Mouse (Mus musculus) stomach, embryonic 15.5 days (tissue): Measurements from ENCODE around the gene Cyp2d22. TPM values are rescaled to one million over a fixed set of nuclear protein-coding genes. Genes with fewer than 3 reads are reported as not detected.

ENCODE experiments used
- ATAC-seq: fragments of 200-750 bp; cut with Nextera tagmentation; 2 replicates; pipeline ENCODE4 v1.8.0; 2017; ENCODE audit warnings: low read depth, moderate number of reproducible peaks, moderate TSS enrichment; ENCODE audit not compliant: insufficient read depth, low FRiP score
- H3K27ac ChIP-seq: fragments of 300-500 bp; sonication (generic); 2 replicates; pipeline ENCODE4 v1.5.1; 2015; ENCODE audit warnings: mild to moderate bottlenecking, inconsistent platforms
- H3K27me3 ChIP-seq: fragments of 300-500 bp; sonication (generic); replicated peaks from 2 replicates; pipeline ENCODE4 v1.6.1; 2015; ENCODE audit warnings: inconsistent platforms
- H3K36me3 ChIP-seq: fragments of 300-500 bp; sonication (generic); 2 replicates; pipeline ENCODE4 v1.6.1; 2015; ENCODE audit warnings: inconsistent platforms
- H3K4me1 ChIP-seq: fragments of 300-500 bp; sonication (generic); 2 replicates; pipeline ENCODE4 v1.6.1; 2015; ENCODE audit warnings: inconsistent platforms
- H3K4me2 ChIP-seq: fragments of 300-500 bp; sonication (generic); 2 replicates; pipeline ENCODE4 v1.6.1; 2015; ENCODE audit warnings: mild to moderate bottlenecking, inconsistent platforms
- H3K4me3 ChIP-seq: fragments of 300-500 bp; sonication (generic); replicated peaks from 2 replicates; pipeline ENCODE4 v1.5.1; 2015; ENCODE audit warnings: inconsistent platforms
- H3K9ac ChIP-seq: fragments of 300-500 bp; sonication (generic); 2 replicates; pipeline ENCODE4 v1.6.1; 2015; ENCODE audit warnings: inconsistent platforms
- H3K9me3 ChIP-seq: fragments of 300-500 bp; sonication (generic); 2 replicates; pipeline ENCODE4 v1.6.1; 2016; ENCODE audit warnings: inconsistent platforms
- WGBS: fragments of 180-500 bp; shearing (Covaris S2); methylation state at CpG from one replicate; pipeline ENCODE4 v1.1.7; 2015; 5-methylcytosine and 5-hydroxymethylcytosine counted together
- polyA plus RNA-seq: library from polyadenylated mRNA; unstranded; fragments of >200 nt; fragmentation: Nextera tagmentation; extraction: Ambion mirVana; gene quantifications from 2 replicates; pipeline ENCODE4 v1.2.1, GENCODE M21; 2015

The Cyp2d22 gene
- polyA plus RNA-seq, 1 experiment from 2014 or later: 14.3 TPM

DNA sequence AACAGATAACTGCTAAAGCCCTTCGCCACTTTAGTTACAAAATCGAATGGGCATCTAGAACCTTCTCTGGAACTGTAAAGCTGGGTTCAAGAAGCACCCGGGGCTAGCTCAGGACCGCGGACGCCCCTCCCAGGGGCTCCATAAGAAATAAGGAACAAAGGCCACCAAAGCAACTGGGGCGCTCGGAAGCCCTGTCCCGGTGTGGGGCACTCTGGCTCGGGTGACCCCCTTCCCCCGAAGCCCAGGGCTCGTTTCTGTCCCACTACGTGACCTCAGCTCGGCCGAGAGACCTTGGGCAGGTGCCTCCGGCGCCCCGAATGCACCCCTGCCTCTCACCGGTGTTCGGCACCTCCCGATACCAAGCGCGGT is 26.3 kb downstream of the Cyp2d22 start:
- H3K4me1 ChIP-seq: peaks cover 26% of the 10 kb centered on the region
- H3K4me3 ChIP-seq: peak overlapping the region; percentile 79
- WGBS: 0% methylated on average over 23 of the region's 23 CpGs
- H3K9ac ChIP-seq: peak overlapping the region; percentile 94
- no peaks in the 10 kb centered on the region for H3K9me3 ChIP-seq
- H3K36me3 ChIP-seq: peaks cover 17% of the 10 kb centered on the region
- H3K4me2 ChIP-seq: peak overlapping the region; percentile 68
- H3K27me3 ChIP-seq: no peaks in the 10 kb centered on the region
- peak overlapping the region; percentile 79 for H3K27ac ChIP-seq
- peak; percentile 1; the same call in 1 of the 2 replicates for ATAC-seq

DNA sequence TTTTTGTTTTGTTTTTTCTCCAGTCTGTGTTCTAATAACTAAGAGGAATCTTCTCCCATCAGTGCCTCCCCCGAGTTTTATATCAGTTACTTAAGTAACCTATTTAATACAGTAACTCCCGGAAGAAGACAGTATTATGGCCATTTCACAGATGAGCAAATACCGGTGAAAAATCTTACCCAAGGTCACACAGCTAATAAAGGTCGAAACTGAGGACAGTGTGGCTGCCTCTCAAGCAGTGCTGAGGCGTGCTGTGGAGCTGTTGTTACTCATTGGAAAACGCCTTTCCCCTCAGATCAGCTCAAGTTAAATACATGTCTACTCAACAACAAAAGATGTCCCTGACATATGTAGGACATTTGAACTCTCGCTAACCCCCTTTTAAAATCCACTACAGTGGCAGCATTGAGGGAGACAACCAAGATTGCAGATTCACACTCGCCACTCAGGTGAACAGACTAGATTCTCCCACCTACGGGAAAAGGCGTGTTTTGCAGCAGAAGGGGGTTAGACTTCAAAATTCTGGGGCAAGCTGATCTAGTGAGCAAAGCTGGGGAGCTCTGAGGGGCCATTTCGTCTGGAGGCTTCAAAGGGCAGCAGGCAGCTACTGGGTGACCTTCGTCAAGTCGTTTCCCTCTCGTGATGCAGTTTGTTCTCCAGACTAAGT is 26.8 kb downstream of the Cyp2d22 start:
- H3K4me2 ChIP-seq: peak overlapping the region; percentile 68
- no peaks in the 10 kb centered on the region for H3K9me3 ChIP-seq
- peak overlapping the region; percentile 79 for H3K4me3 ChIP-seq
- ATAC-seq: no peak
- peaks cover 22% of the 10 kb centered on the region for H3K36me3 ChIP-seq
- peak overlapping the region; percentile 94 for H3K9ac ChIP-seq
- H3K27ac ChIP-seq: peak overlapping the region; percentile 79
- 22% methylated on average over 14 of the region's 14 CpGs for WGBS
- peaks cover 23% of the 10 kb centered on the region for H3K4me1 ChIP-seq
- H3K27me3 ChIP-seq: no peaks in the 10 kb centered on the region

DNA sequence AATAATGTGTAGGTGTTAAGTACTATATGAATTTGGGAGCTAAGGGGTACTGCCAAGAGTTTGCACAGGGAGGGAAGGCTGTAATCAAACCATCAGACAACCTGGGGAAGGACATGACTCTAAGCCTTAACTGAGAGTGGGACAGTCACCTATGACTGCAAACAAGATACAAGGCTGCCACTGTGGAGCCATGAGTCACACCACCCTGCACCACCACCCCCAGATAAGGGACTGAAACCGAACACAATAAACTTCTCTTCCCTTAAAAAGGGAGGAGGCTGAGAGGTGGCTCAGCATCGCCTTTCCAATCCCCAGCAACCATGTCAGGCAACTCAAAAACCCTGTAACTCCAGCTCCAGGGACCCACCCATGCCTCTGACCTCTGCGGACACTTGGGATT is 28.6 kb downstream of the Cyp2d22 start:
- Histone ChIP-seq H3K9ac (no peak overlapping the region), H3K27ac (peak overlapping the region; percentile 6; the same call in 1 of the 2 replicates), H3K36me3 (peaks cover 27% of the 10 kb centered on the region), H3K27me3 (no peaks in the 10 kb centered on the region), H3K9me3 (no peaks in the 10 kb centered on the region), H3K4me1 (peaks cover 30% of the 10 kb centered on the region), H3K4me3 (no peak overlapping the region), H3K4me2 (no peak overlapping the region)
- 68% methylated on average over 2 of the region's 3 CpGs for WGBS
- no peak for ATAC-seq

DNA sequence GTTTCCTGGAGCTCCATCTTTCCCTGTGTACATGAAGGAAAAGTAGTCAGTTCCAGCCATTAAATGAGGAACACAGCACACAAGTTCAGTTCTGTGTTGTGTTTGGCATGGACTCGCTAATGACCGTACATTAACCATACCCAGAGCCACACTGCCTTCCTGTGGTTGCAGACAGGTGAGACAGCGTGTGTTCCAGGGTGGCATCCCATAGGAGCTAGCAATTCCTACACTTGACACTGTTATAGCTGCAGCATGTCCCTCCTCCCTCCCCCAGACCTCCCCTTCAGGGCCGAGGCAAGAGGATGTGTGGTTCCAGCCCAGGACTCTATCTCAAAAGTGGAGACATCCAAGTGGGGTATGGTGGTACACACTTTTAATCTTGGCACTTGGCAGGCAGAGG is 29.7 kb downstream of the Cyp2d22 start:
- no peak overlapping the region for H3K9ac ChIP-seq
- no peak for ATAC-seq
- WGBS: 79% methylated on average over 4 of the region's 4 CpGs
- no peaks in the 10 kb centered on the region for H3K27me3 ChIP-seq
- no peaks in the 10 kb centered on the region for H3K9me3 ChIP-seq
- peak overlapping the region; percentile 49 for H3K27ac ChIP-seq
- H3K36me3 ChIP-seq: peaks cover 27% of the 10 kb centered on the region
- no peak overlapping the region for H3K4me2 ChIP-seq
- H3K4me3 ChIP-seq: no peak overlapping the region
- peaks cover 30% of the 10 kb centered on the region for H3K4me1 ChIP-seq

DNA sequence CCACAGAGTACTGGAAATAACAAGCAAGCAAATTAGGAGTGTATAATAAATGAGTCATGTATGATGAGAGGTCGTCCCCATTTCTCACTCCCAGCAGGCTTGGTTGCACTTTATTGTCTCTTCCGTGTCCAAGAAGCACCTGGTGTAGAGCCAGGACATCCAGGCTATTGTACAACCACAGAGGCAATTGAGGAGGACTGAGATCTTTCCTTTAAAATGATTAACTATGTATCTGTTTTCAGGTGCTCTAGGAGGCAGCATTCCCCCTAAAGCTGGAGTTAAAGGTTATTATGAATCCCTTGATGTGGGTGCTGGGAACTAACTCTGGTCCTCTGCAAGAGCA is 31.1 kb downstream of the Cyp2d22 start:
- 84% methylated on average over 2 of the region's 2 CpGs for WGBS
- no peak overlapping the region for H3K9ac ChIP-seq
- H3K4me2 ChIP-seq: no peak overlapping the region
- no peak overlapping the region for H3K4me3 ChIP-seq
- no peak overlapping the region for H3K27ac ChIP-seq
- peaks cover 27% of the 10 kb centered on the region for H3K36me3 ChIP-seq
- H3K4me1 ChIP-seq: peaks cover 26% of the 10 kb centered on the region
- no peaks in the 10 kb centered on the region for H3K27me3 ChIP-seq
- H3K9me3 ChIP-seq: no peaks in the 10 kb centered on the region
- ATAC-seq: no peak

DNA sequence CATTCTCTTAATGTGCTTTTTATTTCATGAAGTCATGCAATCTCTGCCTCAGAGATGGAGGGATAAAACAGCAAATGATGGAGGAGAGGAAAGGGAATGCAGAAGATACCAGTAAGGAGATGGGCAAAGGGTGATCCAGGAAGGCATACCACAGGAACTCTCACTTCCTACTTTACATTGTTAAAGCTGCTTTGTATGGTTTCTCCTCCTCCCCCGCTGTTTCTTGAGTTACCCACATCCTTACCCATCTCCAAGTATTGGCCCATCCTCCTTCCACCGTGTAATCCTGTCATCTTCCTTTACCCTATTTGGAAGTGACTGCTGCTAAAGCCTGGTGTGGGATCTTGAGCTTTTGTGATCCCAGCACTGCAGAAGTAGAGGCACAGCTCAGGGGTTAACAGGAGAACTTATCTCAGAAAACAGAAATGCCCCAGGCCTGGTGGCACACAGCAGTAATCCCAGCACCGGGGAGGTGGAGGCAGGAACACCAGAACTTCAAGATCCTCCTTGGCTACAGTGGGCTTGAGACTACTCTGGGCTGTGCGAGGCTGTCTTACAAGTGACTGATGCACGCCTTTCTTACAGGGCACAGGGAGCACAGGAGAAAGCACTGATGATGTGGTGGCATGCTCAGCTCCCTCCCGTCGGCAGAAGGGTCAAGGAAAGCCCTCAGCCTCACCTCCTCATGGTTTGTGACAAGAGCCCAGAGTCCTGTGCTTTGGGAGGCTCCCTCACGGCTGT is 31.6 kb downstream of the Cyp2d22 start:
- no peak overlapping the region for H3K9ac ChIP-seq
- H3K36me3 ChIP-seq: peaks cover 31% of the 10 kb centered on the region
- H3K4me1 ChIP-seq: peaks cover 26% of the 10 kb centered on the region
- no peak overlapping the region for H3K4me3 ChIP-seq
- H3K27me3 ChIP-seq: no peaks in the 10 kb centered on the region
- no peak overlapping the region for H3K27ac ChIP-seq
- 83% methylated on average over 8 of the region's 8 CpGs for WGBS
- no peak for ATAC-seq
- no peaks in the 10 kb centered on the region for H3K9me3 ChIP-seq
- no peak overlapping the region for H3K4me2 ChIP-seq

DNA sequence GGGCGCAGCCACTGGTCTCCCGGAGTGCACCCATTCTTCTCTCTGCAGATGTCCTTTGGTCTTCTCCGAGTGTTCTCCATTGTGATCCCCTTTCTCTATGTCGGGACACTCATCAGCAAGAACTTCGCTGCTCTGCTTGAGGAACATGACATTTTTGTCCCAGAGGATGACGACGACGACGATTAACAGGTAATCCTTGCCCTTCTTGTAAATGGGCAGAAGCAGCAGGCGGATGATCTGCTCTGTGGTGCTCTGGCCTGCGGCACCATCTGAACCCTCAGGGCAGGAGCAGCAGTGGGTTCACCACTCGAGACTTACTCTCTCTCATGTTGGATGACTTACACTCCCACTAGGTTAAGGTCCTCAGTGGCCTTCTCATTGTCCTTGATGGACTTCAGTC is 32.2 kb downstream of the Cyp2d22 start:
- Histone ChIP-seq H3K9ac (no peak overlapping the region), H3K4me2 (peak overlapping the region; percentile 73), H3K9me3 (no peaks in the 10 kb centered on the region), H3K36me3 (peaks cover 32% of the 10 kb centered on the region), H3K27me3 (no peaks in the 10 kb centered on the region), H3K4me1 (peaks cover 26% of the 10 kb centered on the region), H3K4me3 (no peak overlapping the region), H3K27ac (no peak overlapping the region)
- 93% methylated on average over 12 of the region's 12 CpGs for WGBS
- no peak for ATAC-seq

DNA sequence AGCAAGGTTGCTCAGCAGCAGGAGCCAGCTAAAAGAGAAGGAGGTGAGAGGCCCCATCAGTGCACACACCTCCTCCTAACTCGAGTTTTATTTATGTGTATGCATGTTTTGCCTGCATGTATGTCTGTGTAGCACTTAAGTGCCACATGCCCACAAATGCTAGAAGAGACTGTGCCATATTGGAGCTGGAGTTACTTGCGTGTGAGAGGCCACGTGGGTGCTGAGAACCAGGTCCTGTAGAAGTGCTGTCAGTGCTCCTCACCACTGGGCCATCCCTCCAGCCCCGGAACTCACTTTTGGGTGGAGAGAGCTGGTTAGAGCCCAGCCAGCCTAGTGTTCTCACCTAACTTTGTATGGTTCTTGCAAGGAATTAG is 32.8 kb downstream of the Cyp2d22 start:
- peak overlapping the region; percentile 73 for H3K4me2 ChIP-seq
- no peaks in the 10 kb centered on the region for H3K9me3 ChIP-seq
- peak overlapping the region; percentile 79 for H3K4me3 ChIP-seq
- H3K9ac ChIP-seq: peak overlapping the region; percentile 32; the same call in 1 of the 2 replicates
- H3K27ac ChIP-seq: peak overlapping the region; percentile 93; the same call in 1 of the 2 replicates
- no peak for ATAC-seq
- 79% methylated on average over 4 of the region's 4 CpGs for WGBS
- peaks cover 24% of the 10 kb centered on the region for H3K4me1 ChIP-seq
- no peaks in the 10 kb centered on the region for H3K27me3 ChIP-seq
- H3K36me3 ChIP-seq: peaks cover 32% of the 10 kb centered on the region

DNA sequence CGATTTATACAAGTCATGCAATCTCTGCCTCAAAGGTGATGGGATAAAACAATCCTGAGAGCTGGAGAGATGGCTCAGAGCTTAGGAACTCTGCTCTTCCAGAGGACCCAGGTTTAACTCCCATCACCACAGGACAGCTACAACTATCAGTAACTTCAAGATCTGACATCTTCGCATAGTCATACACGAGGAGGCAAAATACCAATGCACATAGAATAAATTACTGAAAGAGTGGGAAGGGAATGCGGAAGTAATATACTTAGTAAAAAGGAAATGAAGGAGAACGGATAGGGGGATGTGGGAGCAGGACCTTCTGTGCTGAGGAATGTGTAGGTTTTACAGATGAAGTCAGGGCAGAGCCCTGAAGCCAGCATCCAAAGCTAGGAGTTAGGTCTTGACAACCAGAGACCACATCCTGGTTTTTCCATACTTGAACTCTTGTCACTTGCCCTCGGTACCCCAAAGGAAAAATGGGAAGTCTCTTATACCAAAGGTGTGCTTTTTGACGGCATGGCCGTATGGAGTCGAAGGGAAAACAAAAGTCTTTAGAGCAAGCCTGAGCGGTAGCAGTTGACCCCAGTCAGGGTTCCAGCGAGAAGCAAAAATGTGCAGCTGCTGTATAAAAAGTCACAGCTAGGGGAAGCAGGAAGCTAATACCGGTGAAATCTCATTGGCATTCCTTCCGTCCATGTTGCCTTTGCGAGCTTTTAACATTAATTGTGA is 33.3 kb downstream of the Cyp2d22 start:
- Histone ChIP-seq H3K27me3 (no peaks in the 10 kb centered on the region), H3K4me3 (peak overlapping the region; percentile 79), H3K4me2 (peak overlapping the region; percentile 73), H3K27ac (peak overlapping the region; percentile 93), H3K9me3 (no peaks in the 10 kb centered on the region), H3K4me1 (peaks cover 24% of the 10 kb centered on the region), H3K9ac (peak overlapping the region; percentile 32; the same call in 1 of the 2 replicates), H3K36me3 (peaks cover 32% of the 10 kb centered on the region)
- 39% methylated on average over 14 of the region's 14 CpGs for WGBS
- ATAC-seq: no peak

DNA sequence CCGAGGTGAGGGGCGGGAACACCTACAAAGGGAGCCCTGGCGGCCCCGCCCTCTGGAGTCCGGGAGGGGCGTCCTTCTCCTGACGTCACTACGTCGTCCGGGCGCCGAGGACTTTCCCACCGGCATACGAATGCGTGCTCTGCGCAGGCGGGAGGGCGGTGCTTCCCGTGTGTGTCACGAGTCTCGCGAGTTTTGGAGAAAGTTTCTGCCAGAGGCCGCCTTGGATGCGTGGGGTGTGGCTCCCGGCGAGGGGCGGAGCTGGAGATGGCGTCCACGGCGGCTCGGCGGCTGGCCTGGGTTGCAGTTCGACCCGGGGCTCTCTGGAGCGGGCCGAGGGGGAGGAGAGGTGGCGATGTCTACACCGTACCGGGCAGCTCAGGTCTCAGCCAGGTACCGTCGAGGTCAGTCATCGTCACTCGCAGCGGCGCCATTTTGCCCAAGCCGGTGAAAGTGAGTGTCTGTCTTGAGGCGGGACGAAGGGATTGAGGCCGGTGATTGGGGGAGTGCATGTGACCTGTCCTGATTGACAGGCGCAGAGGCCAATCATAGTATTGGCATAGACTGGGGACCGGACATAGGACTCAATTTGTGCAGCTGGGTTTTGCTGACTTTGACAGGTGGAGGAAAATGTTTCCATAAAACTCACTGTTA is 34.1 kb downstream of the Cyp2d22 start:
- Histone ChIP-seq H3K4me3 (peak overlapping the region; percentile 79), H3K27ac (peak overlapping the region; percentile 93), H3K4me1 (peaks cover 25% of the 10 kb centered on the region), H3K27me3 (no peaks in the 10 kb centered on the region), H3K9me3 (no peaks in the 10 kb centered on the region), H3K36me3 (peaks cover 32% of the 10 kb centered on the region), H3K9ac (peak overlapping the region; percentile 58; the same call in 1 of the 2 replicates), H3K4me2 (peak overlapping the region; percentile 73)
- under 1% methylated on average over 51 of the region's 51 CpGs for WGBS
- ATAC-seq: peak; percentile 93

DNA sequence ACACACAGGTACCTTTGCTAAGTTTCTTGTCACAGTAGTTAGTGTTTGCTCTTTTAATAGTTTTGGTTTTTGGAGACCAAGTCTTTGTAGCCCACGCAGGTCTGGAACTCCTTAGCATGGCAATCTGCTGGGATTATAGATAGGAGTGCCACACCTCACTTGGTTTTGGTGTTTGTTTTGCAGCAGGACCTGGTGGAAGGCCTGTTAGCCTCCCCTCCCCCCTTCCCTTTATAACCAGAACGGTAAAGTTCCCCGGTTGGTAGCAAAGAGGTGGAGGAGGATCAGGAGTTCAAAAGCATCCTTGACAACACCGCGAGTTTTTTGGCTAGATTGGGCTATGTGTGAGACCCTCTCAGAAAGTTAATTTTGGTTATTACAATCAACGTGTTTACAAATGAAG is 35.1 kb downstream of the Cyp2d22 start:
- peaks cover 27% of the 10 kb centered on the region for H3K36me3 ChIP-seq
- H3K9me3 ChIP-seq: no peaks in the 10 kb centered on the region
- peak overlapping the region; percentile 36; the same call in 1 of the 2 replicates for H3K27ac ChIP-seq
- no peak overlapping the region for H3K4me2 ChIP-seq
- no peaks in the 10 kb centered on the region for H3K27me3 ChIP-seq
- no peak for ATAC-seq
- no peak overlapping the region for H3K4me3 ChIP-seq
- peaks cover 28% of the 10 kb centered on the region for H3K4me1 ChIP-seq
- WGBS: 77% methylated on average over 6 of the region's 6 CpGs
- H3K9ac ChIP-seq: no peak overlapping the region
